Mouse (Mus musculus) c-Kit-positive CD71-negative TER-119-negative erythroid progenitor cells, embryonic 14.5 days (primary cell): ENCODE measurements around the gene Samm50.
A peak's percentile ranks its signal among the peaks of the same experiment; 100 is the strongest.
"Not testable (repeated sequence)": the region's sequence is repeated elsewhere in the genome, so short reads cannot be mapped to it uniquely, and the experiment has no call there.

Experiments used
- DNase-seq: peaks from one replicate; pipeline ENCODE4 v3.0.0-alpha.2; 2013; ENCODE audit warnings: low read depth

Gene Samm50

GRCm38 (mm10) chr15:84192058-84192791, at the start of gene Samm50:
Samm50 (plus strand) TSS chr15:84192241.
- DNase-seq = peak; percentile 90

GRCm38 (mm10) chr15:84156158-84156557, 35.9 kb upstream of the Samm50 start:
- no peak for DNase-seq

- DNase-seq = not testable (repeated sequence)
These were observed 34.5 kb upstream of the Samm50 start for GRCm38 (mm10) chr15:84157530-84157929.

- DNase-seq = no peak
These were observed 30.2 kb upstream of the Samm50 start for GRCm38 (mm10) chr15:84161871-84162270.

- no peak for DNase-seq
These were observed 25.2 kb upstream of the Samm50 start for GRCm38 (mm10) chr15:84166818-84167217.

GRCm38 (mm10) chr15:84167600-84167999, 24.4 kb upstream of the Samm50 start, which contains the start of gene Pnpla3:
Pnpla3 (plus strand) TSS chr15:84167837.
- DNase-seq = peak; percentile 80

GRCm38 (mm10) chr15:84168170-84169161, 23.6 kb upstream of the Samm50 start:
- no peak for DNase-seq

GRCm38 (mm10) chr15:84169511-84169910, 22.5 kb upstream of the Samm50 start:
- no peak for DNase-seq

GRCm38 (mm10) chr15:84171166-84171565, 20.9 kb upstream of the Samm50 start:
- DNase-seq = no peak

GRCm38 (mm10) chr15:84178733-84179132, 13.3 kb upstream of the Samm50 start:
- DNase-seq = no peak

GRCm38 (mm10) chr15:84182000-84182399, 10.0 kb upstream of the Samm50 start:
- no peak for DNase-seq

GRCm38 (mm10) chr15:84183967-84184366, 8.1 kb upstream of the Samm50 start:
- no peak for DNase-seq

GRCm38 (mm10) chr15:84186196-84186595, 5.8 kb upstream of the Samm50 start:
- no peak for DNase-seq

- no peak for DNase-seq
These were observed 3.0 kb upstream of the Samm50 start for GRCm38 (mm10) chr15:84188887-84189530.

- DNase-seq = no peak
These were observed 2.2 kb upstream of the Samm50 start for GRCm38 (mm10) chr15:84189881-84190280.

- no peak for DNase-seq
These were observed 350 bp upstream of the Samm50 start for GRCm38 (mm10) chr15:84191724-84192057.

GRCm38 (mm10) chr15:84196486-84197165, 4.6 kb downstream of the Samm50 start:
- no peak for DNase-seq

GRCm38 (mm10) chr15:84207327-84207726, 15.3 kb downstream of the Samm50 start:
- DNase-seq = no peak

- DNase-seq = no peak
These were observed 17.7 kb downstream of the Samm50 start for GRCm38 (mm10) chr15:84209517-84210412.

GRCm38 (mm10) chr15:84210461-84210860, 18.4 kb downstream of the Samm50 start:
- no peak for DNase-seq

- DNase-seq = no peak
These were observed 18.9 kb downstream of the Samm50 start for GRCm38 (mm10) chr15:84210941-84211340.
